Mouse (Mus musculus): Measurements from ENCODE around the gene Zscan29.

Zscan29 gene

DNA sequence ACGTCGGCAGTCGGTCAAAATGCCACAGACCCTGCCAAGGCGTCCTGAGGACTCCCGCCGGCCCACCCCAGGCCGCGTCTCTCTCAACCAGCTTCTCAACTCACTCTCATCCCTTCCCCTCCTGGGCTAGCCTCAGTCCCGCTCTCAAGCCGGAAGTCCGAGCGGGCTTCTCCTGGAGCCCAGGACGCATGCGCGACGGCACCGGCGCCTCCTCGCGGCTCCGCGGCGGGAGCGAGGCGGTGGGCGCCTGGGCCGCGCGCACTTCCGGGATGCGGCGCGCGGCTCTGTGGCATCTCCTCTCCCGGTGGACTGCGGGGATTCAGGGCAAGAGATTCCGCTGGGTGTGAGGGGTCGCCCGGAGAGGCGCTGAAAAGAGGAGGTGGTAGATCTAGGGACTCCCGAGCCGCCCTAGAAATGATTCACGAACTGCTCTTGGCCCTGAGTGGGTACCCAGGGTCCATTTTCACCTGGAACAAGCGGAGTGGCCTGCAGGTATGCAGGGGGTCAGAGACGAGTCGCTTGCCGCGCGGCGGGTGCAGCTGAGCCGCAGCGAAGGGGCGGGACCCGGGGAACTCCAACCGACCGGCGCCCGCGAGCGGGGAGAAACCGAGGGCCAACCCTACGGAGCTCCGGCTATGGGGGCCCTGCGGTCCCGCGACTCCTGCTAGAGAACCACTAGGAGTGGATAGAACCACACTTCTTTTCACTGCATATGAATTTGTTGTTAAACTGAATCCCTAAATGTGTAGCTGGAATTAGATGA lies at the start of gene Zscan29:
TSS of gene Zscan29 (minus strand) at position 146 of the 763 bp plus-strand sequence.
- peak; percentile 84 to 85 for DNase-seq

DNA sequence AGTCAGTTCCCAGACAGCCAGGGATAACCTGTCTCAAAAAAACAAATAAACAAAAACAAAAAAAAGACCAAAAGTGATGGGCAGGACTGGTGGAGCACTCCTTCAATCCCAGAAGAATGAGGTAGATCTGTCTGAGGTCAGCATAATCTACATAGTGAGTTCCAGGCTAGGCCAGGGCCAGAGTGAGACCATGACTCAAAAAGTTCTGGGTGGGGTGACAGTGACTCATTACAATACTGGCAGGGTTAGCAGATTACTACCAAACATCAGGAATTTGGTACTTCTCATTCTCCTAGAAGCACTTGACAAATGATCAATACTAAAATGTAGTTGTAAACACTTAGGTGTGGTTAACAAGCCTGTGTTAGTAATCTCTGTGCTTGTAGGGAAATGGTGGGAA lies 49.1 kb upstream of the Zscan29 start:
- no peak for DNase-seq

DNA sequence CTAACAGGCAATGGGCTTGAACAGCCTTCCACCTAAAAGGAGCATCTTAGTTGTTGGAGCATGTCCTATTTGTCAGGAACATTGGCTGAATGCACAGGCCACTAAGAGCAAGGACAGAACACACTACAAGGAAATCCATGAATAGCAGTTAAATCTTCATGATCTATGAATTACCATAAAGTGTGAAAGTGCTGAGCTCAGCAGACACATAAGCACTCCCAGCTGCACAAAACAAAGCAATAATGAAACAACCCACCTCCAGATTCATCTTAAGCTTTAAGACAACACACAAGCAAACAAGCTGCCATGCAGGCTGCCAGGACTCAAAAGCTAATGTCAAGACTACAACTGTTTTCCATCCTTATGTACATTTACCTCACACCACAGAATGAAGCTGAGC lies 48.3 kb upstream of the Zscan29 start:
- no peak for DNase-seq

DNA sequence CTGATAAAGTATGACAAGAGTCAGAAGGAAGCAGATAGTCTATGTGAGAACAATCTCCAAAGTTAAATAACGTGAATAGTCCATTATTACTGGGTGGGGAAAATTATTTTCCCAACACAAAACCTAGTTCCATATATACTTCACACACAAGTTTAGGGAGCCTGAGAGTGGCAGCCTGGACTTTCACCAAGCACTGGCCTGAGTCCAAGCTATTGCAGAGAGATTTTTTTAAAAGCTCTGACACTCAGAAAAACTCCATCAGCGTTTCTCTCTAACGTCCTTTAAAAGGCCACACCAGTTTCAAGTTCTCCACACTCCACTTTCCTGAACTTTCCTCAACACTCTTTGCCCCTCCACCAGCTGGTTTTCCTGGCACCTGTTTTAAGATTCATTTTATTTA lies 43.6 kb upstream of the Zscan29 start:
- DNase-seq, result peak; percentile 37 to 54

DNA sequence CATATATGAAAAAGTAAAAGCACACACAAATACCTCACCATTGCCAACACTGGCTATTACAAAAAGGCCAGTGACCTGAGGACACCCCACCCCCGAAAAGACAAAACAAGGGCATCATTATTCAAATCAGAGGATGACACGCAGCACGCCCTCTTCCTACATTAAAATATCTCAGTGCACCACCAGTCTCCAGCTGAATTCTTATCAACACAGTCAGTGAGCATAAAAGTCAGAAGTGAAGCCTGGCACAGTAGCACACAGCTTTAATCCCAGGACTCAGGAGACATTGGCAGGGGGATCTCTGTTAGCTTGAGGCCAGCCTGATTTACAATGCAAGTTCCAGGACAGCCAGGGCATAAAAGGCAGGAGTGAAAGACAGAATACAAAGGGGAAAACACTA lies 35.6 kb upstream of the Zscan29 start:
- no peak for DNase-seq

DNA sequence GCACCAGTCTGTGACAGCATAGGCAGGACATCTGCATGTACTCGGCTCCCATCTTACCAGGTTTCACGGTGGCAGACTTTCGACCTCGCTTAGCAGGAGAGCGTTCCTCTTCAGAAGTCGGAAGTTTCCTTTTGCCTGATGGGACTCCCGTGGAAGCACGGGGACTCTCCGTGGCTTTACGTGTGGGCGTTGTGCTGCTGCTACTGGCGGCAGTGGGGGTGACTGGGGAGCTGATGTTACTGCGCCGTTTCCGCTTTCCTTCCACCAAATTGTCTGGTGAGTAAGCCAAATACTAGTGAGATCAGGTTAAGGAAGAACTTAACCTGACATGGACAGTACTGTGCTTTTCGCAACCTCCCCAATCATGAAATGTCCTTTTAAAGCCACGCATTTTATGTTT lies 33.4 kb upstream of the Zscan29 start:
- DNase-seq, result no peak

DNA sequence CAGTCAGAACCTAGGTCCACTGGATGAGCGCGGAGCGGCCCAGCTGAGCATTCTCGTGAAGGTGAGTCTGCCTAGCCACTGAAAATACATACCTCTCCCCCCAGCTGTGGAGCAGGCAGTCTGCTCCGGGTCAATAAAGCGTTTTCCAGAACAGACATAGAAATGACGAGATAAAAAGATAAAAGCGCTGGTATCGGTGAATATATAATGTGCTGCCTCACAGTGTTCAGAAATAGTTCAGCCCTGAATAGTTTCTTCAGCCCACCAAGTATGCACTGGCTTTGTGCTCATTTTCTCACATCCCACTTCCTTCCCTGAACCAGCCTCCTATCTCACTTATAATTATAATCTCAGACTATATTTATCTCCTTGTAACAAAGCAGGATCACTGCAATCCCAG lies 24.5 kb upstream of the Zscan29 start:
- DNase-seq, result no peak

DNA sequence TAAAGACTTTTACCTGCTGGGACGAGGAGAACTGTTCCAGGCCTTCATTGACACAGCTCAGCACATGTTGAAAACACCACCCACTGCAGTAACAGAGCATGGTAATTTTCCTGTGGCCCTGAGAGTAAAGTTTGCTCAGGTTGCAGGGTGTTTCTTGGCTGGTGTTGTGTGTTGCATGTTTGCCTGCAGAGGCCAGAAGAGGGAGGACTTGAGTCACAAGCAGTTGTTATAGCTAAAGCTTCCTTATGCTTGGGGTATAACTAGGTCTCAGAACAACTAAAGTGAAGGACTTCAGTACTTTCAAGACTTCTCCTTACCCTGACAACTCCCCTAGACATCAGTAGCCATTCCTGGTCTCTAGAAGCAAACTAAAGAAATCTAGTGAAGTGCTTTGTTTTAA lies 17.6 kb upstream of the Zscan29 start:
- DNase-seq, result no peak

DNA sequence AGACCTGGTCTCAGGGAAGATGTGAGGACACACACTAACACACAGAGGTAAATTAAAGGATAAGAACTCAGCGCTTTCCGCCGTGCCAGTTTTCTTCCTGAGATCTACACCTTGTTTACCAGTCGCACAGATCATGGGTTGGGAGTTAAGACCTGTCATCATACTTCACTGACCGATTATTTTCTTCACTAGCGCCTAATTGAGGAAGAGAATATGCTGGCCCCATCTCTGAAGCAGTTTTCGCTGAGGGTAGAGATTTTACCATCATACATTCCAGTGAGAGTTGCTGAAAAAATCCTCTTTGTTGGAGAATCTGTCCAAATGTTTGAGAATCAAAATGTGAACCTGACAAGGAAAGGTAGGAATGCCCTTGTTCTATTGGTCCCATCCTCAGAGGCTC lies 13.2 kb upstream of the Zscan29 start:
- DNase-seq, result no peak

DNA sequence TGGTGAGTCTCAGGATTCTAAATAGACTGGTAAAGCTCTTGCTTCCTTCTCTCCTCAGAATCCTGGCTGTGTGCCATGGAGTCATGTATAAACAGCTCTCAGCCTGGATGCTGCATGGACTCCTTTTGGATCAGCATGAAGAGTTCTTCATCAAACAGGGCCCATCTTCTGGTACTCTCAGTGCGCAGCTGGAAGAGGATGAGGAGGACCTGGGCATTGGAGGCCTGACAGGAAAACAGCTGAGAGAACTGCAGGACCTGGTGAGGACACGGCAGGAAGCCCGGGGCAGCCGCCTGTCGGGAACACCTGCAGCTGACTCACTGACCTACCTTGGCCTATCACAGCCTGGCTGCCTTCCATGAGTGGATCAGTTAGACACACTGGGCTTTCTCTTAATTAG lies 12.5 kb upstream of the Zscan29 start:
- DNase-seq, result no peak

DNA sequence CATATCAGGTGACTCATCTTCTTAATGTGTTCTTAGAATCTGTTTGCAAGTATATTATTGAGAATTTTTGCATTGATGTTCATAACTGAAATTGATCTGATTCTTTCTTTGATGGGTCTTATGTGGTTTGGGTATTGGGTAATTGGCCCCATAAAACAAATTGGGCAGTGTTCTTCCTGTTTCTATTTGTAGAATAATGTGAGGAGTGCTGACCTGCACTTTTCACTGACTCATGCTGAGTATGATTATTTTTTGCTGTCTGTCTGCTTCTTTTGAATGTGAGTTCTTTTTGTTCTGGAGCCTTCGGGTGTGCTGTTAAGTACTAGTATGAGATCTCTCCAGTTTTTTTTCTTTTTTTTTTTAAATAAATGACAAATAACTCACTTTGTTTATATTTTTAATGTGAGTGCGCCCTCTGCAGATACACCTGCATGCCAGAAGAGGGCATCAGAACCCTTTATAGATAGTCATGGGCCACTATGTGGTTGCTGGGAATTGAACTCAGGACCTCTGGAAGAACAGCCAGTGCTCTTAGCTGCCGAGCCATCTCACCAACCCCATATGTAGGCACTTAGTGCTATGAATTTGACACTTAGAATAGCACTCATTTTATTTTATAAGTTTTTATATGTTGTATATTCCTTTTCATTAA lies 8.0 kb upstream of the Zscan29 start:
- no peak for DNase-seq

DNA sequence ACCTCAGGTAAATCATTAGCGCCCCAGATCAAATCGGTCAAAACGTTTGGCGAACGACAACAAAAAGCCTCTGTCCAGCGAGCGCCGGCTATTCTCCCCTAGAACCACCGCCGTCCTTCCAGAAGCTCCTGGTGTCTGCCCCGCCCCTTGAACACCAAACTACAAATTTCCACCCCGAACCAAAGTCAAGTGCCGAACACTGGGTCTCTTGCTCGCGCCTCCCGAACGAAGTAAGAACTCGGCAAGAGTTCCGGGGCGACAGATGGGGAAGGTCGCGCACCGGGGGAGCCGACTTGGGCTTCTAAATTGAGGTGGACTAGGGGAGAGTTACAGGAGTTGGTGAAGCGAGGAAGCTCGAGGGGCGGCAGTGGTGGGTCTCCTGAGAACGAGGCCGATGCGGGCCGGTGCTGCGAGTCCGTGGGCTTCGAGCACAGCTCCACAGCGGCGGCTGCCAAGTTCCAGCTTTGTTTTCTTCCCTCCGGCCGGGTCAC lies 399 bp downstream of the Zscan29 start, which contains the start of gene Tubgcp4:
TSS of gene Tubgcp4 (plus strand) at position 174 of the 491 bp plus-strand sequence.
- DNase-seq, result peak; percentile 67 to 73

DNA sequence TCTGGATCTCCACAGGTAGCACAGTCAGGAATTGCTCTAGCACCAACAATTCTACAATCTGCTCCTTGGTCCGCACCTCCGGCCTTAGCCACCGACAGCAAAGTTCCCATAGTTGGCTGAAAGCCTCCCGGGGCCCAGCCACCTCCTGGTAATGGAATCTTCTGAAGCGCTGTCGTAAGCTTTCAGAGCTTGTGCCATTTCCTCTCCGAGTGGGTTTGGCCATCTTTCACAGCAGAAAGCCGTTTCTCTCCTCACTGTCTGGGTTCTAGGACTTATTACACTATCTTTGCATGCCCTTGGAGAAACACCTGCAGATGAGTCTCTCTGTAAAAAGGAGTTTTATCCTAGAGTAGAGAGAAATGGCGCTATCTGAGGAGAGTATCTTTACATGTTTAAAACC lies 1.0 kb downstream of the Zscan29 start:
- DNase-seq, result peak; percentile 33 to 58

DNA sequence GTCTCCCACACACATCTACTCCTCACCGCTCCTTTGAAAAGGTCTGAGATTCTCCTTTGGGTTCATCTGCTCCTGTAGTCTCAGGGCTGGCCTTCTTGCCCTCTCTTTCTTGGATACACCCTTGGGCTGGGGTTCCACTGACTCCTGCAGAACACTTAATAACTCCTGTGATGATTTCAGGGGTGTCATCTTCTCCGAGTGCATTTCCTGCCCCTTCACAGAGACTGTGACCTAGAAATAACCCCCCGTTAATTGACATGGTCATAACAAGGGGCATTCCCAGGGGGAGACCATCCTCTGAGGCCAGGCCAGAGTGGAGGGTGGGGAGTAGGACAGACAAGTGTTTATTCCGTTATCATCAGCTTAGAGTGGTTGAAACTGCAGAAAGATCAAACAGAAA lies 1.8 kb downstream of the Zscan29 start:
- DNase-seq, result no peak

DNA sequence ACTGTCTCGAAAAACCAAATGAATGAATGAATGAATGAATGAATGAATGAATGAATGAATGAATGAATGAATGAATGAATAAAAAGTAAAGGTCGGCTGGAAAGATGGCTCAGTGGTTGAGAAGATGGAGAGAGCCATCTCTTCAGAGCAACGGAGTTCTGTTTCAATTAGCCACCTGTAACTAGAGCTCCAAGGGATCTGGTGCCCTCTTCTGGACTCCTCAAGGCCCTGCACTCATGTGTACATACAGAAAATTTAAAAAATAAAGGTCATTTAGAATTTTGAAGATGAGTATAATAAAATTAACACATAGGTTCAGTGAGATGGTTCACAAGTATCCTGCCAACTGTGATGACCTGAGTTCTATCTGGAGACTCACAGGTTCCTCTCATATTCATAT lies 17.8 kb downstream of the Zscan29 start:
- DNase-seq, result no peak

DNA sequence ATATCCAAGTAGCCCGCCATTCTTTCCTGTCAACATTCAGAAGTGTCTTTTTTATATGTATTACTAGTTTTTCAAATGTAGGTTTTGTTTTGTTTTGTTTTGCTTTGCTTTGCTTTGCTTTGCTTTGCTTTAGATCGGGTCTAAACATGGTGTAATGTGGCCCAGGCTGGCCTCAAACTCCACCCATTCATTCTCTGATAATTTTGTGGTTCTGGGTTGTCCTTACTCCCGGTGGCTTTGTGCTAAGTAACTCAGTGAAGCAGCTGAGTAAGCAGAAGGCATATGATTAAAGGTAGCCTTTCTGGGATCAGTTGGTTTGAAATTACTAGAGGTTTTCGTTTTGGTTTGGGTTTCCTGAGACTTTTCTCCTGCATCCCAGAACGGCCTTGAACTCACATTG lies 21.2 kb downstream of the Zscan29 start:
- no peak for DNase-seq

DNA sequence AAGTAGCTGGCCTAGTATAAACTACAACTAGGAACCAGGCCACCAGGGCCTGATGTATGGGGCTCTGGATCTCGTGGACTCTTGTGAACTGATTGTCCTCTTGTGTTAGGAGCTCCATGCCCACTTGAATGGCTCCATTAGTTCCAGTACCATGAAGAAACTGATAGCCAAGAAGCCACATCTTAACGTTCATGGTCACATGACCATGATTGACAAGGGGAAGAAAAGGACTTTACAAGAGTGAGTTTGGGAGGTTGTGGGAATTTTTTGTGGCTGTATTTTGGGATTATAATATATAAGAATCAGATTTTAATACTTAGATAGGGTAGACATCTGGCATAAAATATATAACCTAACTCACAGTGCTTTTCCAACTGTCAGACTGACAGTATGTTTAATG lies 28.5 kb downstream of the Zscan29 start:
- no peak for DNase-seq

DNA sequence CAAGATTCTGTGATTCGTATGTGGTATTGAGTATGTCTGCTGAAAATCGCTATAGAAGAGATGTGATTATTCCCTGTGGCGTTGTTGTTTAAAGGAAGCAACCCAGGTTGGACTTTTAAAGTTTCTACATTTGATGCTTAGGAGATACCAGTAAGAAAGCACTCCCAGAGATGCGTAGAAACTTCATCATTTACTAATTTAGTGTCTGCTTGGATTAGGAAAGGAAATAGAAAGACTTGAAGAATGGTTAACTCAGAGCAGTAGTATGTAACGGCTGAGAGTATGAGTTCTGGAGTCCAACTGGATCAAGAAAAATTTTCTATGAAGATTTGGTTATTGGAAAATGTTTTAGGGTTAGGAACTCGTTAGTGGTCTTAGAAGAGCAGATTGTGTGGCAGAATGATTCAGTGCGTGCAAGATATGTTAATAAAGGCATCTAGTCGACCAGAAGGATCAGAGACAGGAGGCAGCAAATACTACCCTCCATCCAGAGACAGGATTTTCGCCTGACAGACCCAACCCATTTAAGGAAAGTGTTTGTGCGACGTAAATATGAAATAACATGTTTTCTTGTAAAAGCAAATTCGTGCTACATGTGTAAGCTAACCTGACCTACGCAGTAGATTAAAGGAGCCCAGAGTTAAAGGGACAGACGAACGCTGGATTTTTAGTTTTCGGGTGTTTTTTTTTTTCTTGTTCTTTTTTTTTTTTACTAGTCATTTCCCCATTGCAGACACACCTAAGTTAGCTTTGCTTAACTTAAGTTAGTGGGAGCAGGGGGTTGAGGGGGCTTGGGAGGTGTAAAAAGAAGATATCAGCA lies 29.5 kb downstream of the Zscan29 start:
- DNase-seq, result no peak

DNA sequence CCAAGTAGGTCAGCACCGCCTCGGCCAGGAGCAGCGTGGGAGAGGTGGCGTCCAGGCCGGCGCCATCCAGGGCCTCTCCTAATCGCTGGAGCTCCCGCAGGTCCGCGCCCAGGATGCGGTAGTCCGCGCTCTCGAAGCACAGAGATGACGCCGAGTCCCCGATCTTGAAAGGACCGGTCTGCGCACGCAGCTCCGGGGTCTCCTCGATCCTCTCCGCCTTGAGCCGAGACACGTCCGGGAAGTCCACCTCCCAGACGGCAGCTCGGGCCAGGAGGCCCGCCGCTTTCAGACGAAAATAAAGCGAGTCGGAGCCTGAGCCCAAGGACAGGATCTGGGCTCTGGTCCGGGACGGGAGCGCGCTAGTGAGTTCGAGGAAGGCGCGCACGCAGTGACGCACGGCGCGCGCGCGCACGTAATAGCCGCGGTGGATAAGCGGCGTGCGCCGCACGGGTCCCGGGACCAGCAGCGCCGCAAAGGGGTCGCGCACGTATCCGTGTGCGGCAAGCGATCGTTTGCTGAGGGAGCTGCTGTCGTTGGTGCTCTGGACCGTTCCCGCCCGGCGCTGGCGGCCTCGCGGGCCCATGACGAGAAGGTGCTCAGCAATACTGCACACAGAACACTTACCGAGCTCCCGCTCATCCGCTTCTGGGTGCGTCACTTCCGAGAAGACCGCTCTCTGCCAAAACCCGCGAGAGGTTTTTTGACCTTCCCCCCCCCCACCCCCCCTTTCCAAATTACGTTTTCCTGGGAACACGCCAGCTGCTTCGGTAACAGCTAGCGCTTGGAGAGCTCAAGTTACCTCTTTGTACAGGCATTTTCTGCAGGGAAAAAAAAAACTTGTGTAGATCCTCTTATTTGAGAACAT lies 30.7 kb downstream of the Zscan29 start, which contains the start of the genes Adal and Lcmt2:
TSS of gene Adal (plus strand) at position 411 of the 865 bp plus-strand sequence.
TSS of gene Lcmt2 (minus strand) at position 636 of the 865 bp plus-strand sequence.
- DNase-seq, result peak; percentile 86 to 91

DNA sequence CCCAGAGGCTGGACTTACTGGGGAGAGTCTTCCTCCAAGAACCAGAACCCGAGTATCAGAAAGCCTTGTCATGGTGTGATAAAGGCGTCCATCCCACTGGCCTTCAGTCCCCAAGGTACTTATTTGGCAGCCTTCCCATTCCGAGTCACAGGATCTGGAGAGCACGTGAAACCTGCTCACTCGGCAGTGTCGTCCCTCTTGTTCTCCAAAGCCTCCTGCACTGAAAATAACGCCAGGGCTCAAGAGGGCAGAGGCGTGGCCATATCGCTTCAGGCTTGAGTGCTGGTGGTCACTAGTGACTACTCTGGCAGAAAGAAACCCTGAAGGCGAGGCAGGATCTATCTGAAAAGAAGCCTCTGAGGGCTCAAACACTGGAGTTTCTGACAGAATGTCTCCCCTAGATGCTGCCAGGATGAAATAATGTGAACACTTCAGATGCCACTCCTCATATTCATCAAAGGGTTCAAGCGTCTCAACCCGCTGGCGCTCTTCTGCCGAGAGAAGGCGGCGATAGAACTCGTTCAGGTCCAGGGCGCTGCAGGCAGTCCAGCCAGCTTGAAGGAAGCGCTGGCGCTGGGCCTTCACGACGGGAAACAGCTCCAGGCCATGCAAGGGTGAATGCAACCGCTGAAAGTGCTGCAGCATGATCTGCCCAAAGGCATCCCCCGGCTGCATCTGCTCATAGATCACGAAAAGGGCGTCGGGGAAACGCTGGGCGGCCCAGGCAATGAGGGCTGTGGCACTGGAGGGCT lies 31.5 kb downstream of the Zscan29 start:
- peak; percentile 74 to 84 for DNase-seq

DNA sequence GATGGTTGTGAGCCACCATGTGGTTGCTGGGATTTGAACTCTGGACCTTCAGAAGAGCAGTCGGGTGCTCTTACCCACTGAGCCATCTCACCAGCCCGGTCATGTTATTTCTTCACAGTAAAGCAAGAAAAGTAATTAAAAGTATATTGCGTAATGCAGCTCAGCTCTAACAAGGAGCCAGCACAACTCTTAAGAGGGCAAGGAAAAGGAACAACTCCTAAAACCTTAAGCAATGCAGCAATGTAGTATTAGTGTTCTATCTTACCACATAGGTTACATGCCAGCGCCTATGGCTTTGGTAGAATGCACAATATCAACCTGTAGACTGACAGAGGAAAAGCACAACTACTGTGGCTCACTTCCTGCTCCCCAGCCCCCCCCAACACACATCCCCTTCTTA lies 33.6 kb downstream of the Zscan29 start:
- DNase-seq, result no peak

DNA sequence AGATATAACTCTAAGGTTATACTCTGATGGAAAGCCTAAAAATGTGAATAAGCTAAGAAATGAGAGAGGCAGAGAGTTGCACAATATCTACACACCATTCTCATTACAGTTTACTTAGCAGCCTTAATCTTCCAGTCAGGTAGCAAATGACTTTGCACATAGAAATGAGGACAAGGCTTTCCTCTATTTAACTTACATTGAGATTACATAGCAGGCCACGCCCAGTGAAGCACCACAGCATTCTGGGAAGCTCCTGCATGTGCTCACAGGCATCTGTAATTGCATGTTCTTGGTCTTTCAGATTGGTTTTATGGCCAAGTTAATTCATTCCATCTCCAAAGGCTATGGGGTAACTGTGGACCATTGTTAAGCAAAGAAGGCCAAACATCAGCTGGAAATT lies 38.1 kb downstream of the Zscan29 start:
- DNase-seq, result no peak
